Mouse (Mus musculus) urinary bladder, postnatal 36 days (tissue): ENCODE data around the gene Teddm2.
"Not testable (repeated sequence)": the region's sequence is repeated elsewhere in the genome, so short reads cannot be mapped to it uniquely, and the experiment has no call there.

Experiments used
- DNase-seq, 2 experiments: peaks; one replicate each; pipeline ENCODE4 v3.0.0; 2022; ENCODE audit warnings: low spot score in 2 of 2, mixed read lengths in 1 of 2

Gene Teddm2

DNA sequence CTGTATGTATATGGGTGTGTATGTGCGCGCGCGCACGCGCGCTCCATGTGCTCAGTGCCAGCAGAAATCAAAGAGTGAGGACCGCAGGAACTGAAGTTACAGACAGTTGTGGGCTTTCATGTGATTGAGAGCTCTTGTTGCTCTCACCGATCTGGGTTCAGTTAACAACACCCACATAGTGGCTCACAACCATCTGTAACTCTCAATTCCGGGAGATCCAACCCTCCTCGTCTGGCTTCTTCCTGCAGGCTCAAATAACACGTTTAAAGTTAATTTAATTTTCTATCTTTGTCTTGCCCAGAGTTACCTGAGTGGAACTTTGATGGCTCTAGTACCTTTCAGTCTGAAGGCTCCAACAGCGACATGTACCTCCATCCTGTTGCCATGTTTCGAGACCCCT, 4.2 kb upstream of the Teddm2 start:
- DNase-seq = no peak

DNA sequence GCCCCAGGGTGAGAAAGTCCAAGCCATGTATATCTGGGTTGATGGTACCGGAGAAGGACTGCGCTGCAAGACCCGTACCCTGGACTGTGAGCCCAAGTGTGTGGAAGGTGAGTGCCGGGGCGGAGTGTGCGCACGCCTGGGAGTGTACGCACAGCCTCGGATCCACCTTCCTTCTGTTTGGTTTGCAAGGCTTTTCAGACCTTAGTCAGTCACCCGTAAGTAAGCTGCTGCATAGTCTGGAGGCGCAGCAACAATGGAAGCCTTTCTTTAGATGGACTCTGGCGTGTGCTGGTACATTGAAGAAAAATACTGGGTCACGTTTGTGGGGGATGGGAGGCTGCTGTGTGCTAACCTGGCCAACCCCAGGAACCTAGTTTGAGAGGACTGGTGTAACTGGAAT, 3.0 kb upstream of the Teddm2 start:
- no peak for DNase-seq

DNA sequence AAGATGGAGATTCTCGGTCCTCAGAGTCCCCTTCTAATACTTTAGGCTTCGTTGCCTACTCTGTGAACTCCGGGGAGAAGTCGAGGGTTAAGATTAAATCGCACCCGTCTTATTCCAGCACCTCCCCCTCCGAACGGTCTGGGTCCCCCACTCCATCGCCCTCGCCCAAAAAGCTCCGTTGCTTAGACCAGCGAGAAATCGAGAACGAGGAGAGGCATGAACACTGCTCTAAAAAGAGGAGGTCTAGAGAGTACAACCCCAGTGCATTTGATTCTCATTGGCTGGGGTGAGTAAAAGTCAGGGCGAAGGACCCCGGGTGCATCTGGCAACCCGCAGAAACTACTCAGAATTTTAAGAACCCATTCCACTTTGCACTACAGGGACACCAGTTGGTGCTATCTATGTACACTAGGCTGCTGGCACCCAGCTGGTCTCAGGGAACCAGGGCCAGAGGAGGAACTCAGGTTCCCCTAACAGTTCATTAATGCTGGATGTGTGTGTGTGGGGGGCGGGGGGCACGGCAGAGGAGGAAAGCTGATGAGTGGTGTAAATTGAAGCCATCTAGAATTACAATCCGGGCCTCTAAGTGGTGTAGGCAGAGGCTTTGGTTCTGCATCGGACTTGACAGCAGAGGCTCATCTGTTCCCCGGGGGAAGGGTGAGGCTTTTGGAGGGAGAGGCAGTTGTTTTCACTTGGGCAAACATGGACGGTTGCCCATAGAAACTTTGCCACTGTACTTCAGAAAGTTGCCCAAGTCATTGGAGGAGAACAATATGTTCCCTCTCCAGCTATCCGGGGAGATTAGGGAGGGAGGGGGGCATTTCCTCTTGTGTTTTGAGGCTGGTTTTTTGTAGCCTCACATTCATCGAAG, 1.1 kb upstream of the Teddm2 start:
- DNase-seq = peak; percentile 40 to 64

DNA sequence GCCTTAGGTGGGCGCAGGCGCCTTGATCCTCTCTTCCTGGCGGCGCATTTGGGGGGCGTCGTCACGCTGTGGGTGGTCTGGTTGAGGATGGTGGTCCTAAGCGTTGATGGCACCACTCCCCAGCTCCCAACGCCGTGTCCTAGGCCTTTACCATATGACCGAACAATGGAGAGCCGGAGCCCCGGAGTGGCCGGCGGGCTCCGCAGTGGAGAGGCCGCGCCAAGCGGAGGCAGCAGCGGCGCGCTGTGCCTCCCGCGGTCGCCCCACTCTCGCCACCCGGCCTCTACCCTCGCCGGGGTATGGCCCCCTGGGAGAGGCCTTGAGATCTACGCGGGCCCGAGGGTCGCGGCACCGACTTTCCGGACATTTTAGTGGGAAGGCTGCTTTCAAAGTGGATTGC, 353 bp upstream of the Teddm2 start:
- no peak for DNase-seq

DNA sequence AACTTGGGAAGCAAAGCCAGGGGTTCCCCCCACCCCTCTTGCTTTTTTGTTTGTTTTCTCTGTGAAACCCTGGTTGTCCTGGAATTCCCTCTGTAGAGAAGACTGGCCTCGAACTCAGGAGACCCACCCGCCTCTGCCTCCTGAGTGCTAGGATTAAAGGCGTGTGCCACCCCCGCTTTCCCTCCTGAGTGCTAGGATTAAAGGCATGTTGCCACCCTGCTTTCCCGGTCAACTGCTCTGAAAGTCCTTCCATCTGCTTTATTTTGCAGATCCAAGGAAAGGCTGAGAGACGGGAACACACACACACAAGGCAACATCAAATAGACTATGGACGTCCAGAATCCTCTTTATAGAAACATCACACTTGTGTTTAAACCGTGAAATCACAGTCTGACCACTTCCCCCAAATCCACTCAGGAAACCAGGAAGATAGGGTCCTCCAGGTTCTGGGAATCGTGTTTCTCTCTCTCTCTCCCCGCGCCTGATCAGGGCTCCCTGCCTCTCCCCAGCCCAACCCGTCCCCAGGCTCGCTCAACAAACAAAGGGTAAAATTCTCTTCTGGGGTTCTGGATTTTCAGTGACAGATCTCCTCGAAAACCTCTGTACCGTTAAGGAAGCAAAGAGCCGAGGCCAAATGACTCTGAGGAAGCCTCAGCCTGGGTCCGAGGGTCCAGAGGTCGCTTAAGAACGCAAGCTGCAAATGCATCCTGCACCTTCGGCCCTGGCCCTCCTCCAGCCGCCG, 868 bp downstream of the Teddm2 start:
- no peak for DNase-seq

DNA sequence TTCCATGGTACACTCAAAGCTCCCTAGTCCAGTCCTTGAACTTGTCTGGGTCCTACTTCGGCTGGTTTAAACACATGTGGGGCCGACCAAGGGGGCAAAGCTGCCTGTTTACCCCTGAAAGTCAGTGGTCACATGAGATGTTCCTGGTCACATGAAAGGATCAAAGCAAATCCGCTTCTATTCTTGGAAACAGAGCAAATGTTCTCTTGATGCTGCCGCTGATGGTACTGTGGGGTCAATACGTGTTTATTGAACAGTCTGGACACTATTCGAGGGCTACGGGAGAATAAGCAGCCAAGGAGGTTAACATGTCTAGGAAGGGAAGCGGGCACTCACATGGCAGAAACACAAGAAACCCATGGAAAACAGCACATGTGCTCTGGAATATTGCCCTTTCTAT, 2.8 kb downstream of the Teddm2 start:
- no peak for DNase-seq

DNA sequence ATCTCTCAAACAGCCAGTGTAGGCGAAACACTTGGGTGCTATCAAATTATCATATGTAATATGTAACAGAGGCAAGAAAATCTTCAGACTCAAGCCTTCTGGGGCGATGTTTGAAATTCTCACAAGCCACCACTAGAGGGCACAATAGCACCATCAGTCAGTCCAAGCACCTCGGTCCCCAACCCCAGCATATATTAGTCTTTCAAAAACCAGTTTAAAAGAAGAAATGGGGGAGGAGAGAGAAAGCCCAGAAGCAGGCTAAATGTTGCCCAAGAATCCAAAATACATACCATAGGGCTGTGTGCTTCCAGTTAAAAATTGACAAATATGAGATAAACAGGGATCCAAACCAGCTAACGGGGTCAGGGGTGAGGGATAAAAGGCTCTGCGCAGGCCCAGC, 5.0 kb downstream of the Teddm2 start:
- DNase-seq = peak; percentile 67 to 75

DNA sequence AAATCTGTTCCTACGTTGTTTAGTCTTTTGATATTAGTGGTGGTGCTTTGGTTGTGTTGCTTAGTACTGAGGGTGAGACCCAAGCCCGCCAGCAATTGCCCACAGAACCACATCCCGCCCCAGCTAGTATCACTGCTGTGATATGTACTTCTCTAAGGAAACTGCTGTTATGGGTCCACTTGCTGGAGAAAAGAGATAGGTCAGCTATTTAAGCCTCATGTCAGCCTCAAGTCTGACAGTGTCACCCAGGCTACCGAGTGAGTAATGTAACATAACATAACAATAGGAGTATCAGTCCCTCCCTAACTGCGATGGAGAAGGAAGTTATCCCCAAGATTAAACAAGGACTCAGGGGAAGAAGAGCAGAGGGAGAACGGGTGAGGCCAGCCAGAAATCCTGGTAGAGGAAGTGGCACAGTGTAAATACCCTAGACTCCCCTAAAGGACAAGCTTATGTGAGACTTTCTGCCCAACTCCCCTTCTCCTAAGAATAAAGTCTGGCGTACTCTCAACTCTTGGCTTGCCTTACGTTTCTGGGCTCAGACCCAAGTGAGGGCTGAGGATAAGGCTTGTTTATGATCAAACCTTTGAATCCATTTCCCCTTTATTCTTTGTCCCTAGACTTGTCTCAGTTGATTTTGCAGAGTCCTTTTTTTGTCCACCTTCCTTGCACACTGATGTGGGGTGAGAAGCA, 5.7 kb downstream of the Teddm2 start:
- no peak for DNase-seq

DNA sequence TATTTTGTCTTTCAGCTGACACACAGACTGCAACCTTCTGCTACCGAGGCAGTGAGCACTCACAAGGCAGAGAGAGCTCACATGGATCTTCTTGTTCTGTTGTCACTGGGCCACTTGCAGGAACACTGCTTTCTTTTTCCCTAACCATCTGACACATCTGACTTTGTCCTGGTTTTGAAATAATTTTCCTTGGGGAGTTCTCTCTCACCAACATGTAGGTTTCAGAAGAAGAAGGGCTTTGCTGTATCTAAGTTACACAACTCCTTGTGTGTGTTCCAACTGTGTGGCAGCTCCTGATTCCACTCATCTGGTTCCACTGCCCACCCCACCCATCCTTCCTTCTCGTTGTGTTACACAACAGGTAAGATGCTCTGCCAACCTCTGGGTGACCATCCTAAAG, 6.3 kb downstream of the Teddm2 start:
- no peak for DNase-seq

DNA sequence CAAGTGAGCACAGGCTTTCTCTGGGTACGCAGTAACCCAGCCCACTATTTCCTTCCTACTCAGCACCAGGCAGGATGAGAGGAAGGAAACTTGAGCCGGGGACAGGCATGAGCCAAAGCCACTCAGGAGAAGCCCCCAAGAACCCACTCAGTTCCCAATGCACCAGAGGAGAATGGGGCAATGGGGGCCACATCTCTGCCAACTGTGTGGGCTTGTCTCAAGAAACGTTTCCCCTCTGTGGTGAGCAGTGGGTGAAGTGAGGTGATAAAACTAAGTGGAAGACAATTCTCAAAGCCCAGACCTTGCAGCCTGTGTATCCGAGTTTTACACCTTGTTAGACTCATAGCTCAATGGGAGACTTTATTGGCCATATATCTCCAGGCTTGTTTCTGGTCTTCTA, 8.6 kb downstream of the Teddm2 start, which contains the start of gene Teddm1a:
Teddm1a (plus strand) TSS at position 301 of the 400 bp plus-strand sequence.
- no peak for DNase-seq

DNA sequence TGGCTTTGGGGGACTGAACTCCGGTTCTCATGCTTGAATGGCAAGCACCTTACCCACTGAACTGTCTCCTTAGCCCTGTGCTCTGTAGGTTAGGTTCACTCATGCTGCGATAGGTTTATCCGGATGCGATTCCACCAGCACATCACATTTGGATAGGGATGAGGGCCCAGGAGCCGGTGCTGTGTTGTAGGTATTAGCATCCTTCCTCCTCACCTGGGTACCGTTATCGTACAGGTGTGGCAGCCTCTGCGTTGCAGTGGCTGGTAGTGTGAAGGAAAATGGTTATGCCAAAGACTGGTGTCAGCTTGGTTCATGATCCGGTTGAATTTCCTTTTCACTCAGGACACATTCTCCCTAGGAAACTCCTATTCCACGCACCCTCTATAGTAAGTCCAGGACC, 9.9 kb downstream of the Teddm2 start:
- DNase-seq = no peak

DNA sequence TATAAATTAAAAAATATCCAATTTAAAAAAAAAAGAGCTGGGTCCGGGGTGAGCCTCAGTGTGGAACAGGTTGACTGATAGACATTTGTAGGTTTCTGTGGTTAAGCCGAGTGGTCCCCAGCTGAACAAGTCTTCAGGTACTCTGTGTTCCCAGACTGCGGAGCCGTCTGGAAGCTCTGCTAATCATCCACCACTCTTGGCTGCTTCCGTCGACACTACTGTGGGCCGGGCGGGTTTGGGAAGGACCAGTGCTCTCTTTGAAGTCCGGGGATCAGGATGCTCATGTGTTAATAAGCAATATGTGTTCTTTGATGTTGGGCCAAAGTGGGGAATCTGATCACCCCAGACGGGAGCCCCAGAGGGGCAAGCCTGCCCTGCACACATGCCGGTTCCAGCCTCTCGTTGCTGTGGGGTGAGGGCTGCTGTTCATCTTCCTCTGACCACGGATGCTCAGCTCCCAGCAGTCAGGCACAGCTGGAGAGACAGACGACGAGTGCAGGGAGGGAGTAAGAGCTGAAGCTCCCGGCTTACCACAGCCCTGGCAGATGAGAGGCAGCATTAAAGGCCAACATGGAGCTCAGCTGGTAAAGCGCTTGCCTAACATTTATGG, 13.9 kb downstream of the Teddm2 start:
- DNase-seq = no peak

DNA sequence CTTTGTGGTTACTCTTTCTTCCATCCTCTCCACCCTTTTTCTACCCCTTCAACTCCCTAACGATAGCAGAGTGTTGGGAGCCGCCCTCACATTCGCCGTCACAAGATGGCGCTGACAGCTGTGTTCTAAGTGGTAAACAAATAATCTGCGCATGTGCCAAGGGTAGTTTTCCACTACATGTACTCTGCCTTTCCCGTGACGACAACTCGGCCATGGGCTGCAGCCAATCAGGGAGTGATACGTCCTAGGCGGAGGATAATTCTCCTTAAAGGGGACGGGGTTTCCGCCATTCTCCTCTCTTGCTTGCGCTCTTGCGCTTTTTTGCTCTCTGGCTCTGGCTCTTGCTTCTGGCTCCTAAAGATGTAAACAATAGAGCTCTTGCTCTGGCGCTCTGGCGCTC, 19.6 kb downstream of the Teddm2 start:
- DNase-seq = not testable (repeated sequence)

DNA sequence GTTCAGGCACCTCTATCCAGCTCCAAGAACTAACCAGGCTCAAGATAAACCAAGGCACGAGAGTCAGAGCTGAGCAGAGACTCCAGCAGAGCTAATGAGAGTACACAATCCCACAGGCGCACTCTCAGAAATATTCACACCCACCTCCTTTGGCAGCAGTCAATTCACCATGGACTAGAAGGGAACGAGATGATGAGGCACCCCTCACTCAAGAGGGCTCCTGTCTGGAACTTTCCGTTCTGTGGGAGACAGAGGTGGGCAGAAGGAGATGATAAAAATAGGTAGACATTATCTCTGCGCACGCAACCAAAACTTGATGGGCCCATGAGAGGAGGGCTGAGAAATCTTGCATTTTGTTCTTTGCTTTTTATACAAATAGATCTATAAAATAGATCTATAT, 26.0 kb downstream of the Teddm2 start, which contains the start of gene Teddm1b:
Teddm1b (plus strand) TSS at position 301 of the 400 bp plus-strand sequence.
- DNase-seq = no peak

DNA sequence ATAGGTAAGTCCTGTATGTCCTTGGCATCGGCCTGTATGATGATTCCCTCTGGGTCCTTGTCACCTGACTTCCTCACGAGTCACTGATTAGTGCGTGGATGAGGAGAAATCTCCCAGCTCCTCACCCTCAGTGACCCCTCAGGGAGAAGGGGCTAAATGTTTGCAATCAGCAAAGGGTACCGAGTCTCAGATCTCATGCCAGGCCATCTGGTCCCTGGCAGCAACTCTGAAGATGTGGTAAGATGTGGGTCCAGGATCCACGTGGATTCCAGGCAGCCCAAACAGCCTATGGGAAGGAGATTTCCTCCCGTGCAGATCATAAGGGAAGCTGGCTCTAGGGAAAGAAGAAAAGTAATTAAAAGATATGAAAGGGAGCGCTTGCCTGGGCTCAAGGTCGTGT, 44.1 kb downstream of the Teddm2 start:
- DNase-seq = no peak

DNA sequence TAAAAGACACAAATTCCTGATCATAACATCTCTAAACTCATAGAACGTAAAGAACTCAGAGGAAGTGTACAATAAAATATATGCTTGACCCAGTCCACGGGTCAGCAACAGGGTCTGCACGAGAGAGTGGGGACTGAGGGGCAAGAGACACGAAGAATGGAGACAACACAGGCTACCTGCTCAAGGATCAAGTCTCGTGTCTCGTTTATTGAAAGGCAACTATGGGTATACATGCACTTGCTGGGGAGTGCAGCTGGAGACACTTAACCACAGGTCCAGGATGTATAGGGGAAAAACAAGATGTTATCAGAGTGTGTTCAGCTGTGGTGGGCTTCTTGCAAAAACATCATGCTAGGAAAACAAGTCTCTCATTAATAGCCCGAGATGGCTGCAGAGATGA, 47.3 kb downstream of the Teddm2 start:
- not testable (repeated sequence) for DNase-seq

DNA sequence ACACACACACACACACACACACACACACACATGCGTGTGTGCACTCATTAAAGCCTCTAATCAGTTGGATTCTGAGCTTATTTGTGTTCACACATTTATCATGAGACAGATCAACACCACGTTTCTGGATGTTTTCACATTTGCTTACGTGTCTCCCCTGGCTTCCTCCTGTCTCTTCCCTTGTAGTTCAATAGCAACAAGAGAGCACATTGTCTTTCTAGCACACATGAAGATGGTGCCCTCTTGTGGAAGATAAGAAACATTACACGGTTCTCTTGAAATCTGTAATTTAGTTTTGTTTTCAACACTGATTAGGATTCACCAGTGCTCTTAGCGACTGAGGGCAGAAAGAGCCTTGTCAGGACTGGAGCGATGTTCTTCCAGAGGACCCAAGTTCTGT, 53.2 kb downstream of the Teddm2 start:
- no peak for DNase-seq

DNA sequence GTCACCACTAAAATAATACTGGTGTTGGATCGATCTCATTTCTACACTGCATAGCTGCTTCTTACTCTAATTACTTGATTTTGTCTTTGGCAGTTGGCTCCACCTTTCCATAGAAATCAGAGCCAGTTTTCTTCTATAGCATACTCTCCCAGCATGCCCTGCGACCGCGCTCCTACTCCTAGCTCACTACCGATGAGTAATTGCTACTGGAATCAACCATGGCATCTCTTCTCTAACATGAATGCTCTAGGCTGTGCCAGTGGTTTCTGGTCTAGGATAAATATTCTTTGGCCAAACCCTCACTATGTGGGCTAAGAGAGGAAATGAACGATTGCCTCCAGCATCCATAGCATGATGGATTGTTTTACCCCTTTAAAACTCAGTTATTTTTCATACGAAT, 53.6 kb downstream of the Teddm2 start:
- no peak for DNase-seq

DNA sequence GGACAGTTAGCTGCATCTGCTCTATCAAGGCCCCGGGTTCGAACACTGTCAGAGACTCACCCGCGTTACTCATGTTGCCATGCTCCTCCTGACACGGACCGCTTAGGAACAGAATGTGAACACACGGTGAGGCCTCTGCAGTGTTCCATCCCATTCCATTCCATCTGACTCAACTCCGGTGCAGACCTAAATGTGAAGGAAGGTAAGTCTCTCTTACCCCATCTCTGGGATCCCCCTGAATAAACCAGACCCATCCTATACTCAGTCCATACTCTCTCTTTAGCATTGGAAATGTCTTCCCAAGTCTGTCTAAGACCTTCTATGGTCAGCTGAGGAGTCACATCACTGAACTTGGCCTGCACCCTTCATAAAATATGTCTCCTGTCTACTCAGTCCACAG, 56.0 kb downstream of the Teddm2 start, which contains the start of gene Rgsl1:
Rgsl1 (minus strand) TSS at position 101 of the 400 bp plus-strand sequence.
- no peak for DNase-seq

DNA sequence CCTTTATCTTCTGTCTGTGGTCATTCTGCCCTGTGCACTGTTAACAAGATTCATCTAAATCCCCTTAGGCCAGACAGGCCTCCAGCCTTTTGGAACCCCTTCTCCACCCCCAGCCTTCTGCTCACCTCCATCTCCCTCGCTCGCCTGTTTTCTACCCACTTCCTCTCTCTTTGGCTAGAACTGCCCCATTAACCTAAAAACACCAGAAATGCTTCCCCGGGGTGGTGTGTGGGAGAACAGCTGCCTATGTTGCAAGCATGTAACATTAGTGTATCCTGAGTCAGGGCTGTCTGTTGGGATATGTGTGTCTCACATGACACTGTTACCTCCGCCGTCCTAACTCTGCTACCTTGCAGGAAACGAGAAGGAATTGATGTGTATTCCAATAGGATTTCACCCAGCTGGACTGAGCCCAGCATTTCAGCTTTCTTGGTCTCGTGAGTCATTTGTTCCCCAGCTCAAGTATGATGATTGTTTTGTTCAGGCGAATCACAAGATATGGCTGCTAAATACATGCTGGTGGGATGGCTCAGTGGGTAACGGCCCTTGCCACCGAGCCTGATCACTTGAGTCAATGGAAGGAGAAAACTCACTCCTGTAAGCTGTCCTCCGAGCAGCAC, 57.8 kb downstream of the Teddm2 start:
- DNase-seq = no peak

DNA sequence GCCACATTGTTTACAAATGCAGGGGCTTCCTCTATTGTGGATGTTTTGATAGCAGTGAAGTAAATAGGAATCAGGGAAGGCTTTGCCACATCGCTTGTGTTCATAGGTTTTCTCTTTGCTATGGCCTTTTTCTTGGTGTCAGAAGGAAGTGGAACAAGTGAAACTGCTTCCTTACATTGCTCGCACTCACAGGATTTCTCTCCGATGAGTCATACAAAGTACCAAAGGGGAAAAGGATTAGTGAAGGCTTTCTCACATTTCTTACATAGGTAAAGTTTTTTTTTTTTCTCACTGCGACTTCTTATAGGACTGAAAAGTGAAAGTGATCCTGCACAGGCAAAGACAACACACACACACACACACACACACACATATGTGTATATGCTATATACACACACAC, 64.0 kb downstream of the Teddm2 start:
- DNase-seq = no peak
